Mouse (Mus musculus) CH12.LX (cell line): ENCODE measurements around the gene Stk31.

Experiments used
- BHLHE40 ChIP-seq: IDR thresholded peaks from 2 replicates; pipeline ENCODE4 v1.6.1; 2011; ENCODE audit warnings: mild to moderate bottlenecking, low read depth, low read length, improper control_type of control experiment
- CTCF ChIP-seq, 2 experiments: IDR thresholded peaks in 1 of 2; conservative IDR thresholded peaks in 1 of 2; 2 replicates each; pipeline ENCODE4 v1.5.1; 2011 to 2012; ENCODE audit warnings: low read depth in 2 of 2, low read length in 2 of 2, improper control_type of control experiment in 1 of 2, inconsistent platforms in 1 of 2, mild to moderate bottlenecking in 1 of 2, moderate library complexity in 1 of 2
- EP300 ChIP-seq: IDR thresholded peaks from 2 replicates; pipeline ENCODE4 v1.6.1; 2011; ENCODE audit warnings: low read length, improper control_type of control experiment
- JUND ChIP-seq: conservative IDR thresholded peaks from 2 replicates; pipeline ENCODE4 v1.6.1; 2011; ENCODE audit warnings: low read depth, low read length, improper control_type of control experiment
- UBTF ChIP-seq: IDR thresholded peaks from 2 replicates; pipeline ENCODE4 v1.6.1; 2012; ENCODE audit warnings: low read depth, mild to moderate bottlenecking, inconsistent platforms, low read length, improper control_type of control experiment, moderate library complexity
- ZC3H11A ChIP-seq: IDR thresholded peaks from 2 replicates; pipeline ENCODE4 v1.6.1; 2012; ENCODE audit warnings: low read depth, mild to moderate bottlenecking, inconsistent platforms, low read length, improper control_type of control experiment
- ZNF384 ChIP-seq: IDR thresholded peaks from 2 replicates; pipeline ENCODE4 v1.6.1; 2012; ENCODE audit warnings: low read depth, low read length, improper control_type of control experiment, inconsistent platforms

- TF ChIP-seq CTCF (conservative IDR thresholded peaks at IDR 0.05 in 1 of 2, IDR thresholded peaks at IDR 0.05 in 1 of 2; ENCODE audit: low read depth in 2 of 2, low read length in 2 of 2) (no peak), JUND (no peak), UBTF (no peak), BHLHE40 (no peak), ZNF384 (no peak), ZC3H11A (no peak), EP300 (no peak)
These were observed 15.4 kb downstream of the Stk31 start for GRCm38 (mm10) chr6:49410830-49411229.
